Mouse (Mus musculus) midbrain, embryonic 13.5 days (tissue): ENCODE data around the gene 4932438H23Rik. TPM values are rescaled to one million over a fixed set of nuclear protein-coding genes. Genes with fewer than 3 reads are reported as not detected.

Source experiments
- ATAC-seq: fragments of 200-750 bp; cut with Nextera tagmentation; 2 replicates; pipeline ENCODE4 v1.8.0; 2017; ENCODE audit warnings: mild to moderate bottlenecking, moderate TSS enrichment, moderate library complexity
- H3K27ac ChIP-seq: fragments of 300-500 bp; sonication (generic); 2 replicates; pipeline ENCODE4 v1.5.1; 2015; ENCODE audit warnings: inconsistent platforms, mild to moderate bottlenecking, moderate library complexity
- H3K27me3 ChIP-seq: fragments of 300-500 bp; sonication (generic); 2 replicates; pipeline ENCODE4 v1.6.1; 2015; ENCODE audit warnings: mild to moderate bottlenecking, inconsistent platforms
- H3K36me3 ChIP-seq: fragments of 300-500 bp; sonication (generic); 2 replicates; pipeline ENCODE4 v1.6.1; 2015; ENCODE audit warnings: mild to moderate bottlenecking, inconsistent platforms
- H3K4me1 ChIP-seq: fragments of 300-500 bp; sonication (generic); replicated peaks from 2 replicates; pipeline ENCODE4 v1.6.1; 2015; ENCODE audit warnings: inconsistent platforms
- H3K4me2 ChIP-seq: fragments of 300-500 bp; sonication (generic); replicated peaks from 2 replicates; pipeline ENCODE4 v1.6.1; 2015; ENCODE audit warnings: moderate library complexity, mild to moderate bottlenecking, inconsistent platforms
- H3K4me3 ChIP-seq: fragments of 300-500 bp; sonication (generic); replicated peaks from 2 replicates; pipeline ENCODE4 v1.5.1; 2015; ENCODE audit warnings: mild to moderate bottlenecking, inconsistent platforms
- H3K9ac ChIP-seq: fragments of 300-500 bp; sonication (generic); replicated peaks from 2 replicates; pipeline ENCODE4 v1.6.1; 2015; ENCODE audit warnings: mild to moderate bottlenecking, inconsistent platforms
- H3K9me3 ChIP-seq: fragments of 300-500 bp; sonication (generic); 2 replicates; pipeline ENCODE4 v1.6.1; 2016; ENCODE audit warnings: mild to moderate bottlenecking, inconsistent platforms
- WGBS: fragments of 180-500 bp; shearing (Covaris S2); methylation state at CpG from one replicate; pipeline ENCODE4 v1.1.7; 2015; 5-methylcytosine and 5-hydroxymethylcytosine counted together
- polyA plus RNA-seq: library from polyadenylated mRNA; unstranded; fragments of >200 nt; fragmentation: Nextera tagmentation; extraction: Ambion mirVana; gene quantifications from 2 replicates; pipeline ENCODE4 v1.2.1, GENCODE M21; 2015

The 4932438H23Rik gene
- polyA plus RNA-seq, 1 experiment from 2014 or later, result 0.42 TPM

DNA sequence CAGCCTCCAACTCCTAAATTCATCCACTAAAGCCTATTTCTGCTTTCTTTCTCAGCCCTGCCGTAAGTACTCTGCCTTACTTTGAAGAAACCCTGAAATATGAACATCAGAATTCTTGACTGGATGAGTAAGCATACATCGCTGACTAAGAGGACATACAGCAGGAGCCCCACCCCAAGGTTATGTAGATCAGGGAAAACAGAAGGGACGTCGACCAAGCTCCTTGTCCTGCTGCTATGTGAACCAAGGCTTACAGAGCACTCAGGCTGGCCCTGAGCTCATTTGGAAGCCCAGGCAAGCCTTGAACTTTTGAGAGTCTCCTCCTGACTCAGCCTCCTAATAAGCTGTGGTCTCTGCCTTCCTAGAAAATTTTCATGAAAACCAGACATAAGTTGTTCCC is 79.2 kb downstream of the 4932438H23Rik start:
- 87% methylated on average over 4 of the region's 4 CpGs for WGBS
- no peak for ATAC-seq
- H3K4me1 ChIP-seq, result peaks cover 10% of the 10 kb centered on the region

GRCm38 (mm10) chr16:91011847-91012246 is 83.1 kb downstream of the 4932438H23Rik start:
- Histone ChIP-seq H3K9me3 (no peaks in the 10 kb centered on the region), H3K27me3 (no peaks in the 10 kb centered on the region), H3K27ac (peak overlapping the region; percentile 95), H3K4me3 (peak overlapping the region; percentile 89), H3K36me3 (peaks cover 22% of the 10 kb centered on the region), H3K4me2 (peak overlapping the region; percentile 69), H3K4me1 (peaks cover 27% of the 10 kb centered on the region), H3K9ac (peak overlapping the region; percentile 88)
- WGBS, result 38% methylated on average over 3 of the region's 3 CpGs
- ATAC-seq, result no peak

More for the DNA sequence above, 79.2 kb downstream of the 4932438H23Rik start:
- Histone ChIP-seq H3K9me3 (no peaks in the 10 kb centered on the region), H3K27ac (no peak overlapping the region), H3K4me2 (no peak overlapping the region), H3K27me3 (no peaks in the 10 kb centered on the region), H3K36me3 (peaks cover 59% of the 10 kb centered on the region), H3K9ac (no peak overlapping the region), H3K4me3 (no peak overlapping the region)

- under 1% methylated on average over 64 of the region's 66 CpGs for WGBS
- Histone ChIP-seq H3K4me3 (peak within 1 kb of the TSS; percentile 89), H3K27me3 (no peaks in the 10 kb centered on the region), H3K27ac (peak within 1 kb of the TSS; percentile 95), H3K4me2 (peak within 1 kb of the TSS; percentile 69), H3K36me3 (peaks cover 19% of the 10 kb centered on the region), H3K4me1 (peaks cover 33% of the 10 kb centered on the region), H3K9me3 (no peaks in the 10 kb centered on the region), H3K9ac (peak within 1 kb of the TSS; percentile 88)
- peak; percentile 97 for ATAC-seq
These were observed 83.8 kb downstream of the 4932438H23Rik start, which contains the start of gene Synj1 for GRCm38 (mm10) chr16:91011021-91011683. Synj1 (minus strand) TSS chr16:91011308.

GRCm38 (mm10) chr16:91010581-91011020 is 84.3 kb downstream of the 4932438H23Rik start:
- Histone ChIP-seq H3K36me3 (peaks cover 13% of the 10 kb centered on the region), H3K27ac (peak overlapping the region; percentile 95), H3K9me3 (no peaks in the 10 kb centered on the region), H3K4me2 (peak overlapping the region; percentile 69), H3K9ac (peak overlapping the region; percentile 88), H3K27me3 (no peaks in the 10 kb centered on the region), H3K4me3 (peak overlapping the region; percentile 89), H3K4me1 (peaks cover 33% of the 10 kb centered on the region)
- WGBS, result under 1% methylated on average over 42 of the region's 42 CpGs
- no peak for ATAC-seq

- peak overlapping the region; percentile 95 for H3K27ac ChIP-seq
- peak overlapping the region; percentile 69 for H3K4me2 ChIP-seq
- WGBS, result 2% methylated on average over 19 of the region's 19 CpGs
- no peaks in the 10 kb centered on the region for H3K9me3 ChIP-seq
- H3K27me3 ChIP-seq, result no peaks in the 10 kb centered on the region
- H3K4me3 ChIP-seq, result peak overlapping the region; percentile 89
- H3K4me1 ChIP-seq, result peaks cover 33% of the 10 kb centered on the region
- H3K36me3 ChIP-seq, result peaks cover 8% of the 10 kb centered on the region
- ATAC-seq, result no peak
- H3K9ac ChIP-seq, result peak overlapping the region; percentile 88
These were observed 84.9 kb downstream of the 4932438H23Rik start for GRCm38 (mm10) chr16:91009942-91010529.

- ATAC-seq, result no peak
- 90% methylated on average over 4 of the region's 4 CpGs for WGBS
- Histone ChIP-seq H3K9ac (no peak overlapping the region), H3K4me1 (peaks cover 28% of the 10 kb centered on the region), H3K27ac (no peak overlapping the region), H3K9me3 (no peaks in the 10 kb centered on the region), H3K4me2 (no peak overlapping the region), H3K4me3 (no peak overlapping the region), H3K27me3 (no peaks in the 10 kb centered on the region), H3K36me3 (peaks cover 7% of the 10 kb centered on the region)
These were observed 89.9 kb downstream of the 4932438H23Rik start for GRCm38 (mm10) chr16:91004915-91005538.

Other genes starting within 250 kb of the 4932438H23Rik start
- gene Cfap298, start 160.0 kb downstream of the 4932438H23Rik start, polyA plus RNA-seq, result 43.3 and 47.0 TPM in 2 replicates
- 33.6 and 38.0 TPM in 2 replicates for gene Synj1, start 83.8 kb downstream of the 4932438H23Rik start, polyA plus RNA-seq
- gene Paxbp1, start 50.6 kb downstream of the 4932438H23Rik start, polyA plus RNA-seq, result 85.5 and 89.6 TPM in 2 replicates
- 2.8 and 4.2 TPM in 2 replicates for gene Olig2, start 130.3 kb upstream of the 4932438H23Rik start, polyA plus RNA-seq
- 11.3 and 12.6 TPM in 2 replicates for gene Olig1, start 174.7 kb upstream of the 4932438H23Rik start, polyA plus RNA-seq